Mouse (Mus musculus): ENCODE measurements around the gene Gnb1l. TPM values are rescaled to one million over a fixed set of nuclear protein-coding genes. Genes with fewer than 3 reads are reported as not detected.

Gene Gnb1l
- polyA plus RNA-seq, 1 experiment from 2014 or later = 5.1 TPM

DNA sequence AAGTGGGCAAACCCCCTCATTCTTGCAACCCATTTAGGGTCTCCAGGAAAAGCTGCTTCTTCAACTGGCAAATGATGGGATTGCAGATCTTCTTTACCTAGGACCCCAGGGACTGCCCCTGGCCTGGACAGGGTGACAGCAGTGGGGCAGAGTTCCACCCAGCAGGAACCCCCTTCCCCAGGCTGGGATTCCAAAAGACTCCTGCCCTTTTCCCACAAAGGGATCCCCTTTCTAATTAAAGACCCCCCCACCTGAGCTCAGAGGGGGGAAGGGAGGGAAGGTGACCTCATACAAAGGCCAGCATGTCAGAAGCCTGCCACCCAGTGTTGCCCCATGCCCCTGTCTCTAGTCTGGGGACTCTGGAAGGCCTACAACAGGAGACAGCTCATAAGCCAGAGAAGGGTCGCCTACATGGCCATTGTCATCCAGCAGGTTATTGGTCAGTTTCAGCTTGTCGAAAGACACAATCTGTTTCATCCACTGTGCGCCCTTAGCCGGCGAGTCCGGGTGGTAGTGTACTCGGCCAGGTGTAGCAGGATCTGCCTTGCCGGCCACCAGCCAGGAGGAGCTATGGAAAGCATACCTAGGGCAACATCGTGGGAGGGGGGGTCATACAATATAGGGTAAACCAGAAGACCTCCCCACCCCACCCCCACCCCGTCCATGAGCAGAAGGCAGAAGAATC is 85.3 kb downstream of the Gnb1l start:
- no peaks in the 10 kb centered on the region for H3K9me3 ChIP-seq (ENCODE audit: low read length)
- H3K27me3 ChIP-seq (ENCODE audit: insufficient read depth, low read length) = peaks cover 94% of the 10 kb centered on the region
- no peak overlapping the region for H3K27ac ChIP-seq (ENCODE audit: low read depth)
- H3K36me3 ChIP-seq (replicated peaks; ENCODE audit: insufficient read depth, low read length) = no peaks in the 10 kb centered on the region
- peaks cover 19% of the 10 kb centered on the region for H3K4me1 ChIP-seq (ENCODE audit: insufficient read depth)
- no peak for ATAC-seq
- no peak for TF ChIP-seq EP300 (IDR thresholded peaks at IDR 0.05; ENCODE audit: low read depth)
- TF ChIP-seq CTCF (IDR thresholded peaks at IDR 0.05; ENCODE audit: low read depth) = no peak
- 40% methylated on average over 10 of the region's 10 CpGs for WGBS (ENCODE audit: insufficient replicate concordance)
- no peak overlapping the region for H3K4me2 ChIP-seq (ENCODE audit: low read depth, low read length)
- H3K9ac ChIP-seq (replicated peaks) = no peak overlapping the region
- DNase-seq = no peak
- no peak overlapping the region for H3K4me3 ChIP-seq (ENCODE audit: low read depth, low read length)

DNA sequence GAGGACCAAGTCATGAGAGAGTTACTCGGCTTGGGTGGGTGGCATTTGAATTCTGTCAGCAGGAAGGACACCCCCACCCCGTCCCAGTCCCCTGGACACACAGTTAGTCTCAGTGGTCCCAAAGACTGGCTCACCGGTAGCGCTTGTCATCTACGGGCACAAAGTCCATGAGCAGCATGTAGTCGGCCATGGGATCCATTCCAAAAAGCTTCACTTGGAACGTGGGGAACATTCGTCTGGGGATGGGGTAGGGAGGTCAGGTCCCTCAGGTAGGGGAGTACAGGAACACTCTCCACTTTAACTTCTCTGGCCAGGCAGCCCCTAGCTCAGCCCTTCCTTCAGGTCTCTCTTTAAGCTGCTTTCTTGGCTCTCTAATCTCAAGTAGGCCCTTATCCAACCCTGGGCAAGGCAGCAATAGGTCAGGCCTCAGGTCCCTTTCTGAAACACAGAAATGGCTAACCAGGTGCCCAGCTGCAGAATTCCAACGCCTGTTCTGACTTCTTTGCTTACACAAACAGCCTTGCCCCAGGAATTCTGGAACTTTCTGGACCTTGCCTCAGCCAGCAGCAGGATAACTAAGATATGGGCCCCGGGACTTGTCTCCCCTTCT is 86.5 kb downstream of the Gnb1l start:
- peaks cover 98% of the 10 kb centered on the region for H3K27me3 ChIP-seq (ENCODE audit: insufficient read depth, low read length)
- no peak for DNase-seq
- H3K4me3 ChIP-seq (ENCODE audit: low read depth, low read length) = no peak overlapping the region
- no peaks in the 10 kb centered on the region for H3K9me3 ChIP-seq (ENCODE audit: low read length)
- no peak for ATAC-seq
- H3K9ac ChIP-seq (replicated peaks) = no peak overlapping the region
- H3K27ac ChIP-seq (ENCODE audit: low read depth) = no peak overlapping the region
- WGBS (ENCODE audit: insufficient replicate concordance) = 45% methylated on average over 10 of the region's 10 CpGs
- TF ChIP-seq EP300 (IDR thresholded peaks at IDR 0.05; ENCODE audit: low read depth) (no peak), CTCF (IDR thresholded peaks at IDR 0.05; ENCODE audit: low read depth) (no peak)
- H3K36me3 ChIP-seq (replicated peaks; ENCODE audit: insufficient read depth, low read length) = no peaks in the 10 kb centered on the region
- peaks cover 19% of the 10 kb centered on the region for H3K4me1 ChIP-seq (ENCODE audit: insufficient read depth)
- H3K4me2 ChIP-seq (ENCODE audit: low read depth, low read length) = no peak overlapping the region

DNA sequence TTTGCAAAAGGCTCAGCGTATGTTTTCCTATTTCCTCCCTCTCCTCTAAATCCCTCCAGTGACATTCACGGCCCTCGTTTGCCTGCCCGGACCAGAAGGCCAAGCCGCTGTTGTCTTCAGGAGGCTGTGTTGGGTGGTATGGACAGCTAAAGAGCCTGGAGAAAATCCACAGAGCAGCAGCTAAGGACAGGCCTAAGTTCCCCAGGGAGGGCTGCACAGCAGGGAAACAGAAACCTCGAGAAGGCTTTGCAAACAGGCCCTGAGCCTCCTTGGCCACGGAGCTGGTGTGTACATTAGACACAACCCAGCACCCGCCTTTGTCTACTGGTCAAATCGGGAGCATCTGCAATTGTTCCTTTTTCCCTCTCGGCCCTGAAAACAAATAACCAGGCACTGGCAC is 87.2 kb downstream of the Gnb1l start:
- H3K27ac ChIP-seq (ENCODE audit: low read depth) = no peak overlapping the region
- no peak for TF ChIP-seq EP300 (IDR thresholded peaks at IDR 0.05; ENCODE audit: low read depth)
- TF ChIP-seq CTCF (IDR thresholded peaks at IDR 0.05; ENCODE audit: low read depth) = no peak
- 0 out of 2 replicates have a peak overlapping the region, but pooled peaks have one; percentile 27 for H3K4me3 ChIP-seq (ENCODE audit: low read depth, low read length)
- no peak overlapping the region for H3K4me2 ChIP-seq (ENCODE audit: low read depth, low read length)
- H3K9me3 ChIP-seq (ENCODE audit: low read length) = no peaks in the 10 kb centered on the region
- no peak for ATAC-seq
- peaks cover 24% of the 10 kb centered on the region for H3K4me1 ChIP-seq (ENCODE audit: insufficient read depth)
- H3K27me3 ChIP-seq (ENCODE audit: insufficient read depth, low read length) = peaks cover 98% of the 10 kb centered on the region
- WGBS (ENCODE audit: insufficient replicate concordance) = 19% methylated on average over 10 of the region's 10 CpGs
- DNase-seq = no peak
- H3K9ac ChIP-seq (replicated peaks) = no peak overlapping the region
- H3K36me3 ChIP-seq (replicated peaks; ENCODE audit: insufficient read depth, low read length) = no peaks in the 10 kb centered on the region

DNA sequence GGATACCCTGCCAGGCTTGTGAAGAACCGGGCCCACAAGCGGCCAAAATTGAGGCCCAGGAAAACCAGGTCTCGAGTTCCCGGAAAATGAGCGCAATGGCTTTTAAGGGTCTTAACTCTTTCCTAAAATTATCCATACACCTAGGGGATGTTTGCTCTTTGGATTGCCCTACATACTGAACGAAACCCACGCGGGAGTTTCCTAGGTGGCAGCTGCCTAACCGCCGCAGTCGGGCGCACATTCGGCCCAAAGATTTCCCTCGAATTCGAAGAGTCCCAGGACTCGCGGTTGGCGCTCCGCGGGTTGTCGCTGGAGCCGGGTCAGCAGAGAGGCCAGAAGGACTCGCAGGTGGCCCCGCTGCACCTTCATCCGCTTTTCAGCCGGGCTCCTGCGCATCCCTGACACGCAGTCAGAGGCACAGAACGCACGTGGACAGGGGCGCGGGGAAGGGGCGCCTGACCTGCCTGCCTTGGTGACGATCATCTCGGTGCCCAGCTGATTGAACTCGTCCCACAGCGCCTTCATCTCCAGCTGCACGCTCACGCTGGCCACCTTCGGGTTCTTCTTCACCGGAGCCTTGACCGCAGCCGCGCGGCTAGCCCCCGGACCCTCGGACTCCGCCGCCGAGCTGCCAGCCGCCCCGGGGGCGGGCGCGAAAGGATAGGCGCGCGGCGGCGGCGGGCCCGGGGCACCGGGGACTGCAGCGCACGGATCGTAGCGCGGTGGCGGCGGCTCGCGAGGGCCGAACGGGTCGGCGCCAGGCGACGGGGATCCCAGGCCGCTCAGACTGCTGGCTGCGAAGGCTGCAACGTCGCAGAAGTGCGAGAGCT is 87.8 kb downstream of the Gnb1l start:
- ATAC-seq (no peak), DNase-seq (no peak)
- Histone ChIP-seq H3K4me3 (ENCODE audit: low read depth, low read length) (peak overlapping the region; percentile 27; the same call in 1 of the 2 replicates), H3K4me1 (ENCODE audit: insufficient read depth) (peaks cover 23% of the 10 kb centered on the region), H3K4me2 (ENCODE audit: low read depth, low read length) (peak overlapping the region; percentile 53), H3K36me3 (replicated peaks; ENCODE audit: insufficient read depth, low read length) (no peaks in the 10 kb centered on the region), H3K27ac (ENCODE audit: low read depth) (no peak overlapping the region), H3K9ac (replicated peaks) (no peak overlapping the region), H3K27me3 (ENCODE audit: insufficient read depth, low read length) (peaks cover 98% of the 10 kb centered on the region), H3K9me3 (ENCODE audit: low read length) (no peaks in the 10 kb centered on the region)
- WGBS (ENCODE audit: insufficient replicate concordance) = 8% methylated on average over 64 of the region's 83 CpGs
- no peak for TF ChIP-seq EP300 (IDR thresholded peaks at IDR 0.05; ENCODE audit: low read depth)
- no peak for TF ChIP-seq CTCF (IDR thresholded peaks at IDR 0.05; ENCODE audit: low read depth)

DNA sequence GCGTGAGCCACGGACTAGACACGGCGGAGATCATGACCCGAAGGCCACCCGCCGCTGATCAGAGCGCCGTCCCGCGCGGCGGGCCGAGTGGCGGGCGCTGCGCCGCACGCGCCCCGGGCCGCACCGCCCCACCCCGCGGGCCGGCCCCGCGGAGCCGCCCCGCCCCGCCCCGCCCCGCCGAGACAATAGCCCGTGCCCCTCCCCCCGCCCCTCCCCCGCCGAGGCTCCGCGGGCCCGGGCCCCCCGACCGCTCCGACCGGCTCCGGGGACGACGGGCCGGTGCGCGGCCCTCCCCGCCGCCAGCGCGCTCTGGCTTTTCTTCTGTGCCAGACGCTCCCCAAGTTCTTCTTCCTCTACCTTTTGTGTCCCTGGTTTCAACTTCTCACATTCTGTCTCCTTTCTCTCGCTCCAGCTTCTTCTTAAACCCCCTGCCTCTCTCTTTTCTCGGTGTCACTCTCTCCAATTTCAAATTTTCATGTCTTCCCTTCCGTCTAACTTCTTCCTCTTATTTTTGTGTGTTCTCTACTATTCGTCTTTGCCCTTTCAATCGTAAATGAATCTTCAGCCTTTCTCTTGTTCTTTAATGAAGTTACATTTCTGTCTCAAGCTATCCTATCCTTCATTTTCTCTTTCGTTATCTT is 88.5 kb downstream of the Gnb1l start:
- no peaks in the 10 kb centered on the region for H3K9me3 ChIP-seq (ENCODE audit: low read length)
- peaks cover 20% of the 10 kb centered on the region for H3K4me1 ChIP-seq (ENCODE audit: insufficient read depth)
- H3K4me3 ChIP-seq (ENCODE audit: low read depth, low read length) = peak overlapping the region; percentile 27; the same call in 1 of the 2 replicates
- TF ChIP-seq CTCF (IDR thresholded peaks at IDR 0.05; ENCODE audit: low read depth) = no peak
- TF ChIP-seq EP300 (IDR thresholded peaks at IDR 0.05; ENCODE audit: low read depth) = no peak
- H3K36me3 ChIP-seq (replicated peaks; ENCODE audit: insufficient read depth, low read length) = no peaks in the 10 kb centered on the region
- H3K4me2 ChIP-seq (ENCODE audit: low read depth, low read length) = peak overlapping the region; percentile 53
- no peak overlapping the region for H3K9ac ChIP-seq (replicated peaks)
- no peak overlapping the region for H3K27ac ChIP-seq (ENCODE audit: low read depth)
- no peak for ATAC-seq
- peaks cover 98% of the 10 kb centered on the region for H3K27me3 ChIP-seq (ENCODE audit: insufficient read depth, low read length)
- 4% methylated on average over 20 of the region's 62 CpGs for WGBS (ENCODE audit: insufficient replicate concordance)
- no peak for DNase-seq

Measured in liver, postnatal 0 days (tissue).